In the genomic region with DNA sequence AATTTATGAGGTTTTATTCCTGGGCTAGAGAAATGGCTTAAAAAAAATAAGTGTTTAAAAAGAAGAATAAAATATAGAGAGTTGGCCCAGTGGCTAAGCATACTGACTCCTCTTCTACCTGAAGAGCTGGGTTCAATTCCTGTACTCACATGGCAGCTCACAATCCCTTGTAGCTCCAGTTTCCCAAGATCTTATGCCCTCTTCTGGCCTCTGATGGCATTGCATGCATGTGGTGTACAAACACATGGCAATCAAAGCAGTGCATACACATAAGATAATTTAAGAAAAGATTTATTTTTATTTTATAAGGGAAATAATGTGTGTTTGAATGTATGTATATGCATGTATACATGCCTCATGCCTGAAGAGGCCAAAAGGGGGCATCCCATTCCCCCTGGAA, we compare ENCODE assay signal across 7 mouse cellular contexts.
DNase-seq lines count a peak whose midpoint lies in the region; ATAC-seq and TF ChIP-seq lines count a peak whose summit lies in the region.

No protein-coding gene starts in this region.

- H3K9me3 ChIP-seq in E14TG2a.4 (ENCODE audit: low read length), result no peaks in the 10 kb centered on the region

- TF ChIP-seq CTCF in E14TG2a.4 (conservative IDR thresholded peaks at IDR 0.05; ENCODE audit: low read length), result peak; percentile 76

- H3K36me3 ChIP-seq in E14TG2a.4 (ENCODE audit: insufficient read depth, low read length), result peaks cover 61% of the 10 kb centered on the region

- H3K4me1 ChIP-seq in E14TG2a.4 (replicated peaks; ENCODE audit: low read depth, low read length), result peaks cover 42% of the 10 kb centered on the region

- peak; percentile 28 for DNase-seq in kidney, adult 9 months
- DNase-seq in kidney, adult 11 months, result no peak
- DNase-seq in ZHBTc4 (ENCODE audit: low read depth, low spot score) (peak; percentile 73), MN1 (ENCODE audit: low spot score) (no peak)
- peak; percentile 15 for DNase-seq in lung, postnatal 25 days (ENCODE audit: low spot score)

- ATAC-seq in frontal cortex, adult (ENCODE audit: low TSS enrichment), result no peak

- no peak overlapping the region for H3K4me3 ChIP-seq in E14TG2a.4 (replicated peaks; ENCODE audit: low read length)

- H3K27me3 ChIP-seq in E14TG2a.4 (ENCODE audit: insufficient read depth, low read length), result no peaks in the 10 kb centered on the region

Comparison
In these comparisons a context has a peak if more than half of its experiments do, and no peak if none do; other contexts are left out.
1. DNase-seq: peak in kidney, adult 9 months (single experiment), ZHBTc4 (single experiment) and lung, postnatal 25 days (single experiment); none in kidney, adult 11 months (single experiment) and MN1 (single experiment).